Mouse (Mus musculus) liver, embryonic 14.5 days (tissue): ENCODE measurements at regions not wholly inside any gene's neighbourhood (a gene's known extent, or its start where the extent isn't known, plus 50 kb on each side); places are given as distances from the start of the nearest gene placed in this dataset.

Experiments used
- CTCF ChIP-seq: IDR thresholded peaks from 2 replicates; pipeline ENCODE4 v1.5.1; 2016; ENCODE audit warnings: antibody characterized with exemption, low read depth, control low read depth
- EP300 ChIP-seq: IDR thresholded peaks from 2 replicates; pipeline ENCODE4 v1.6.1; 2016; ENCODE audit warnings: antibody characterized with exemption, low read depth

GRCm38 (mm10) chr1:73374531-73375375 lies 359.0 kb upstream of the Tnp1 start:
- TF ChIP-seq EP300 (no peak), CTCF (no peak)
